Mouse (Mus musculus) embryo, embryonic 9.5 days (tissue): ENCODE results near the gene Tmem141.
A peak's percentile ranks its signal among the peaks of the same experiment; 100 is the strongest.

Experiments
- DNase-seq: peaks from one replicate; pipeline ENCODE4 v3.0.0-alpha.2; 2017; ENCODE audit errors: extremely low spot score

Tmem141 gene

DNA sequence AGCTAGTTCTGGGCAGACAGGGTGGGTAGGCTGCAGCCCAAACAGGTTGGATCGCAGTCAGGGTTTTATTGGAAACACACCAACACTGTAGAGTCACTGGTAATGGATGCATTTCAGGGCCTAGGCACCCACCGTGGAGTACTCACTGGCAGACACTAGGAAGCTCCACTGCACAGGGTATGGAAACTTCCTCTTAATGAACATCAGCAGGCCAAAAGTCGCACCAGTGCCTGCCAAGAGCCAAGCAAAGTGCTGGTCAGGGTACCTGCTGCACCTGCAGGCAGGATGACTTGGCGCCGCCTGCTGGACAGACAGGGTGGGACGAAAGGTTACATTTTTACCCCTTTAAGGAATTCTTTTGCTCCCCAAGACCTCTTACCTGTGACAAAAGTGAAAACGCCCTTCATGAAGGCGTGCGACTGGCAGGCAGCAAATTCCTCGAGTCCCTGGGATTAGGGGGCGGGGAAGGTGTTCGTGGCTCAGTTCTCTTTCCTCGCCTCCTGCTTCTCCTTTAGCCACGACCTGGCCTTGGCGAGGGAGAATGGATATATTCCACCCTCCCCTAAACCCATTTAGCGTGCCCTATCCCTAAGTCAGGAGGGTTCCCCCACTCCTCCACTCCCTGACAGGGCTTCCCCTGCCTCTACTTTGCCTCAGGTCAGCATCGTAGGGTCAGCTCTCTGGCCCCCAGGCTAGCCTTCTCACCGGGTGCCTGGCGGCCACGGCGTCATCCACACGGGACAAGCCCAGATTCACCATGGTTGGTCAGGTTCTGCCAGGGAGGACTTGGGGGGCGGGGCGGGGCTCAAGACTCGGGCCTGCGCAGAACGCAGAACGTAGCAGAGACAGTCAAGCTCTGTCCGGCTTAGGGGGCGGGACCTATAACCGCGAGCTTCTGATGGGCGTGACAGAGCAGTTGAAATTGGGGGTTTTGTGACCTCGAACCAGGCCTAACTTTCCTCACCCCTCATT is at the start of gene Tmem141:
Gene Tmem141 (minus strand): TSS at position 777 of the 972 bp plus-strand sequence.
- peak; percentile 78 for DNase-seq

DNA sequence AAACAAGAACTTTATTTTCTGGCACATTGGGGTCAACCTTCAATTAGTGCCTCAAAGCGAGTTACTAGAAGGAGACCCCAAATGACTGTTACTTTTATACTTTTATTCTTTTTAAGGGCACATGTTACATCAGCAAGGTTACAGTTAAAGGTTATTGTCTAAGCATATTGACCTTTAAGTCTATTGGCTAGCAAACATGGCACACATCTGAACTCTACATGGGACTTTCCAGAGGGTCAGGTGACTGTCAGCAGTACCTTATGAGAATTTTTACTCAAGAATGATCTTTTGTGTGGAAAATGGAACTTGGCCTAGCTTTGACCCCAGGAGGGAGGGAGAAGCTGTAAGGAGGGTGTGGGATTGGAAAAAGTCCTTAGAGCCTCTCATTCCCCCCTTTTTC is 44.7 kb upstream of the Tmem141 start:
- no peak for DNase-seq

DNA sequence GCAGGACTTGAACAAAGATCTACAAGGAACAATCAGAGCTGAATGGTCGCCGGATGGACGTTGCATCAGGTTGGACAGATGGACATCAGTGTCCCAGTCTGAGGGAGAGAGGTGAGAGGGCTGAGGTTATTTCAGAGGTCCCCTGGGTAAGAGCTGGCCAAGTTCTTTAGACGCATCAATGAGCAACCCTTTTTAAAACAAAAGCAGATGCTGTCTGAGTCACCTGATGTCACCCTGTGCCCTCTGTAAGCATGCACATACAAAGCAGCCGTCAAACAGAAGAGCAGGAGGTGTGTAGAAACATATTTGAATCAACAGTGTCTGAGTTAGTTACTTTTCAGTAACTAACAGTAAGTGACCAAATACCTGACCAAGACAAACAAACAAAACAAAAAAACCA is 42.3 kb upstream of the Tmem141 start:
- no peak for DNase-seq

DNA sequence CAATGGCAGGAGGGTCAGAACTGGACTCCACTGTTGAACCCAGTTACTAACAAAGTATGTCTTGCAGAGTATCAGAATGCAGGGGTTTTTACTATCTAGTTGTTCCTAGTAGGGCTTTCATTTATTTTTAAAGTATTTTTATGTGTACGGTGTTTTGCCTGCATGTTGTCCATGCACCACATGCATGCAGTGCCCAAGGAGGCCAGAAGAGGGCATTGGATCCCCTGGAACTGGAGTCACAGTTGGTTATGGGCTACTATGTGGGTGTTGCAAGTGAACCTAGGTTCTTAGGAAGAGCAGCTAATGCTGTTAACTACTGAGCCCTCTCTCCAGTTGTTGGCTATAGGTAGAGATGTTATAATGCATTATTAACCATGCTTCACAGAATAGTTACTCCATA is 41.7 kb upstream of the Tmem141 start:
- DNase-seq: peak; percentile 52

DNA sequence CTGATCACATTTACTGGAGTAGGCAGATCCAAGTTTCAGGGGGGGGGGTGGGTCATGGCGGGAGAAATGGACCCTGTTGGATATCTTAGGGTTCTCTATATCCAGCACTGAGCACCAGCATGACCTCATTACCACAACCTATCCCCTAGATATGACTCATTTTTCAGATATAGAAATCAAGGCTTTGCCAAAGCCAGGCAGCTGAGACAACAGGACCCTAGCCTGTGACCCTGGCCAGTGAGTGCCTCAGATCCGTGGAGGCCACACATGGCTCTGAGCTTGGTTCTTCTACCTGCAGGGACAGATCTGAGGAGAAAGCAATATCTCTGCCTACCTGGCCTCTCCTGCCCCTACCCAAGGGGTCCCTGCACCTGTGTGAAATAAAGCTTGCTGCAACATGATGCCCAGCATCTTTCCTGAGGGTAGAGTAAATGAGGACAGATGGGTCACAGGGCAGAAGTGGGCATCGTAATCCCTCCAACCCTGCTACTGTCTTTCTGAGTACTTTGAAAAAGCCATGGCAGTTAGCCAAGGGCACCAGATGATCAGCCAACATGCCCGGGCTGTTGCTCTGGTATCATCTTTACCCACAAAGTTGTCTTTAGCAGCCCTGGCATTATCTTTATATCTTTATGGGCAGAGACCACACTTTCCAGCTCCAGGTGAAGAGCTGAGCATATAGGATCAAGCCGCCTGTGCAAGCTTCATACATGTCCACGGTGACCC is 39.6 kb upstream of the Tmem141 start:
- DNase-seq: no peak

DNA sequence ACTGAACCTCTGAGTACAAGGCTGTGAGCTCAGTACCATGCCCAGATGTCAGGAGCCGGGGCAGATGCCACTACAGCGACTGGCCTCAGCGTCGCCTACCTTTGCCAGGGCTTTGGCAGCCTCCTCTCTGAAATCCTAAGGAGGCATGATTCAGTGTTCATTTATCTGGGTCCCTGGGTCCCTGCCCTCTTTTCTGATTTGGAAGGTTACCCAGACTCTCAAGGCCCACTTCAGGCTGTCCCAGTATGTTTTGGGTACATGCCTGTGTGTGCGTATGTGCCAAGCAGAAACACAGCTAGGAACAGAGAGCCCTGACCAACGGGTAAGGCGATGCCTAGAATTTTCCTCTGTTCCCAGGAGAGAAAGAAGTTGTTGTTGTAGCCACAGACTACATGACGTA is 38.5 kb upstream of the Tmem141 start:
- DNase-seq: no peak

DNA sequence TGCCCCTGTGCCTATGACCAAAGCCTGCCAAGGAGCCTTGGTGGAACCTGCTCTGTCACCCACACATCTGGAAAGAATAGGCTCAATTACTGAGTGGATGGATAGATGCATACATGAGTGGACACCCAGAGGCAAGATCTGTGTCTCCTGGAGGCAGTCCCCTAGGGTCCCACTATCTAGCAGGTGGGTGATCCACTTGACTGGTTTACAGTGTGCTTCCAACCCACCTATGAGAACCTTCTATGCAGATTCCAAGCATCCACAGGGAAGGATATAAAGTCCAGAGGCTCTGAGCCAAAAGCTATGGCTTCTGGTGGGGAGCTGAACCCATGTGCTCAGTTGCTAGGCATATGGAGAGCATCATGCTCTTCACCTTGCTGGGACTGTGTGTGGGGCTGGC is 35.8 kb upstream of the Tmem141 start, which contains the start of gene Lcn5:
Gene Lcn5 (plus strand): TSS at position 301 of the 400 bp plus-strand sequence.
- DNase-seq: no peak

DNA sequence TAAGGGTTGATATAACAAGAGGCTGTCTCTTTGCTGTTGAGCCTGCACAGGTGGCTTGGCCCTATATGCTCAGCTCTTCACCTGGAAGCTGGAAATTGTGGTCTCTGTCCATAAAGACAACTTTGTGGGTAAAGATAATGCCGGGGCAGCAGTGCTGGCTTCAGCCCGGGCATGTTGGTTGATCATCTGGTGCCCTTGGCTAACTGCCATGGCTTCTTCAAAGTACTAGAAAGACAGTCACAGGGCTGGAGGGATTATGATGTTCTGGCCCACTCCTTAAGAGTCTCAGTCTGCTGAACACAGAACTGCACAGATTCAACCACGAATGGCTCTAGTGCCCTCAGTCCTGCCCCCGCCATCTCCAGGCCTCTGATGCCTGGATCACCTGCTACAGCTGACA is 35.4 kb upstream of the Tmem141 start:
- DNase-seq: no peak

DNA sequence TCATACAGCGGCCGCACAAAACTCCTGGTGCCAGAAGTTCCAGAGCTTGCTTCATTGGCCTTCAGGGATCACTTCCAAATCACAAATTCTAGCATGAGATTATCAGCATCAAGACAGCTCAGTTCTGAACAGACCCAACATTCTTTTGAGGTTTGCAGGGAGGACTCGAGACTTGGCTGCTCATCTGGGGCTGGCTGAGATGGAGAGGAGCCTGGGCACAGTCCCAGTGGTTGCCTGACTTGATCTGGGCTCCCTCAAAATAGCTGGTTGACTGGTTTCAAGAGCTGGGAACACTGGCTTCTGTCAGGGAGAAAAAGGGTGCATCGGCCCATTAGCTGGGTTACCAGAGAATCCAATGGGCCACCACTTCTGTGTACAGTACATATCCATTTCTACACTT is 34.9 kb upstream of the Tmem141 start:
- DNase-seq: no peak

DNA sequence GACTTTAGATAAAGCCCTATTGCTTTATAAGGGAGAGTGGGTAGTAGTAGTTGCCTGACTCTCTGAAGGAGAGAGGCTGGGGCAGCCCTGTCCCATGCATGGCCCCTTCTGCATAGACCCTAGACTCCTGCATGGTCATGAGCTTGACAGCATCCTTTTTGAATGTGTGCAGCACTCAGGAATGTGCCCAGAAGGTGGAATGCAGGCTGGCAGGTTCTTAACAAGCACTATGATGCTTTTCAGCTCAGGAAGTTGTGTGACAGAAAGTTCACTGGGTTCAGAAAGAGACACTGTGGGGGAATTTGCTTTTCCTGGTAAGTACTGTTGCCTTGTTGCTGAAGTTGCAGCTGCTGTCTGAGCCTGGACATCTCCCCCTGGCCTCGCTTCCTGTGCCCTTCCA is 32.7 kb upstream of the Tmem141 start:
- no peak for DNase-seq

DNA sequence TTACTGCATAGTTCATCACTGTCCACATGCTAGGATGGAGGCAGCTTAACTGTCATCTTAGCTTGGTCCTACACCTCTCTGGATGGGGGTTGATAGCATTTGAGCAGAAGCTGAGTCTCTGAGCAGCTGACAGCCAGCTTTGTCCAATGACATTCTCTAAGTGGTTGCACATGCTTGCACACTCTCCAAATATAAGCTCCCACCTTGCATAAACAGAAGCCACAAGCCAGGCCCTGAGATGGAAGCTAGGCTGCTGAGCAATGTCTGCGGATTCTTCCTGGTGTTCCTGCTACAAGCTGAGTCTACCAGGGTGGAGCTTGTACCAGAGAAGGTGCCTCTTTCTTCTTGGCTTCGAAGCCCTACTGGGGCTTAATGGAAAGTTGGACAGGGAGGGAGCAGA is 31.1 kb upstream of the Tmem141 start, which contains the start of gene Lcn8:
Gene Lcn8 (plus strand): TSS at position 219 of the 400 bp plus-strand sequence.
- no peak for DNase-seq

DNA sequence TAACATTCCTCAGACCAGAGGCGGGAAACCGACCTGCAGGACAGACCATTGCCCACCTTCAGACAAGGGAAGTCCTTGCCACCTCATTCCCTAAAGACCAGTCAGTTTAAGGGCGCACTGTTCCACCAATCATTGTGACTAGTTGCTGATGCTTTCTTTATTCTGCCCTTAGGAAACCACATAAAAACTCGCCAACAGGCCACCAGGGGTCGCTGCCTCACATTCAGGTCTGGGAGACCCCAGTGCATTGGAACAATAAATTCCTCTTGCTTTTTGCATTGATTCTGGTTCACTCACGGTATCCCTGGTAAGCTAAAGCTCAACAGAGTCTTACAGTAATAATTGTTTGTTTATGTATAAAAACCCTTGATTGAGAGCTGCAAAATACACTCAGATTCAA is 18.1 kb upstream of the Tmem141 start:
- peak; percentile 39 for DNase-seq

DNA sequence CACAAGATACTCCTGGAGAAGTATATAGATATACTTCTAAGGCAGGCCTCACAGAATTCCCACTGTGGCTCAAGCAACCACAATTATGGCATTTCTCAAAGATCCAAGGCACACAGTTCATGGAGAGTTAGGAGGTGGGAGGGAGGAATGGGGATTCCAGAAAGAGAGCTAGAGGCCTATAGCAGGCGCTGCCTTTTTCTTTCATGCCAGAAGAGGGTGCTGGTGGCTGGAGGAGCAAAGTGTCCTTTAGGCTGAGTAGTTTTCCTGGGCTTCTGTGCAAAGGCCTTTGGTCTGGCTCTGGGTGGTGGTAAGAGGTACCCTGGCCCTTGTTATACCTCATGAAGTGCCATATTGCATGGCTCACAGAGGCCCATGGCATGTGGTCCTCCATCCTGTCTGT is 12.2 kb upstream of the Tmem141 start:
- no peak for DNase-seq

DNA sequence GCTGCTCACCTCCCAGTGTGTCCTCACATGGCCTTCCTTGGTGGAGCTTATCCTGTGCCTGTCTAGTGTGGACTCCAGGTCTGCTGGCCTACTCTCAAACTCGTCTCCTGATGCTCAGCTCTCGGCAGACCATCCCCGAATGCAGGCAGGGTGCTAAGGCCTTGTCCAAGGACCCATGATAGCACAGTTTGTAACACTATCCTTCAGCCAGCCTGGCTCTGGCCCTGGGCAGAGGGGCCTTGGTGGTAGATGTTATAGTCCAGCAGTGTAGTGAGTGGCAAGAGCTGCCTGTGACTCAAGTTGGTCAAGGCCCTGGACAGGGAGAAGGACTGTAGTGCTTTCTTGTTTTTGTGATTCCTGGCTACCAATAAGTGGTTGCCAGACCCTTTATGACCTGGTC is 11.8 kb upstream of the Tmem141 start:
- no peak for DNase-seq

DNA sequence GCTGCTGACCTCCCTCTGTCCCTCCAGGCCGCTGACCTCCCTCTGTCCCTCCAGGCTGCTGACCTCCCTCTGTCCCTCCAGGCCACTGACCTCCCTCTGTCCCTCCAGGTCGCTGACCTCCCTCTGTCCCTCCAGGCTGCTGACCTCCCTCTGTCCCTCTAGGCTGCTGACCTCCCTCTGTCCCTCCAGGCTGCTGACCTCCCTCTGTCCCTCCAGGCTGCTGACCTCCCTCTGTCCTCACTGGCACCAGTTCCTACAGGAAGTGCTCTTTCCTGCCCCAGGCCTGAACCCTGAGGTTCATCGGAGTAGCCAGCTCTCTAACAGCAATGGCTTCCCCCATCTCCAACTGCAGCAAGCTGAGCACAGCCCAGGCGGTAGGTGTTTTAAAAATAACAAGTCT is 6.9 kb upstream of the Tmem141 start:
- no peak for DNase-seq

DNA sequence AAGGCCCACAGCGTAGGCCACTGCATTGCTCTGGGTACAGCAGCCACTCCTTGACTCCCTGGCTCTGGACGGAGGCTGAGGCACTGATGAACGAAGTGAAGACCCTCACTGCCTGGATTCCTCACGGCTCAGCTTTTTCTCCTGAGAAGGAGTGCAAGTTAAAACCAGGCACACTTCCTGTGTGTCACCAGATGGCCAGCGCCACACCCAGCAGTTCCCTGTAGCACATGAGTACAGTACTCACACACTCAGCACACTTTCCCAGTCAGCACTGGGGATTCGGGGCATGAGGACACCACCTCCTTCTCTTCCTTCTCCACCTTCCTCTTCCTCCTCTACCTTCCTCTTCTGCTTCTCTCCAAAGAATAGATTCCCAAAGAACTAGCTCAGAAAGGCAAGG is 6.0 kb upstream of the Tmem141 start, which contains the start of gene Fcna:
Gene Fcna (minus strand): TSS at position 220 of the 400 bp plus-strand sequence.
- no peak for DNase-seq

DNA sequence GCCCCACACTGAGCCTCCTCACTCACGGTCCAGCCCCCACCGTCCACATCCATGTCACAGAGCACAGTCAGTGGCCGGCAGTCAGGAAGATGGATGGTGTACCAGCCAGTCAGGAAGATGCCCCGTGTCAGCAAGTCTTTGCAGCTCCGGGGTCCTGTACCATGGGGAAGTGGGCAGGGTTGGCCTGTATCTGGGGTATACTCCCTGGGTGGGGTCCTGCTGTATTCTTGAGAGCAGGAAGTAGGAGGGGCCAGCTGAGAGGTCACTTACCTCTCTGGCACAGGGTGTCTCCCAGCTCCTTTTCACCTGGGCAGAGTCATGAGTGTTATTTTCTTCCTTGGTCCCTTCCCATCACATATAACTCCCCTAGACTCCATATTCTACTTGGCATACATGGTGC is 4.2 kb upstream of the Tmem141 start:
- DNase-seq: no peak

DNA sequence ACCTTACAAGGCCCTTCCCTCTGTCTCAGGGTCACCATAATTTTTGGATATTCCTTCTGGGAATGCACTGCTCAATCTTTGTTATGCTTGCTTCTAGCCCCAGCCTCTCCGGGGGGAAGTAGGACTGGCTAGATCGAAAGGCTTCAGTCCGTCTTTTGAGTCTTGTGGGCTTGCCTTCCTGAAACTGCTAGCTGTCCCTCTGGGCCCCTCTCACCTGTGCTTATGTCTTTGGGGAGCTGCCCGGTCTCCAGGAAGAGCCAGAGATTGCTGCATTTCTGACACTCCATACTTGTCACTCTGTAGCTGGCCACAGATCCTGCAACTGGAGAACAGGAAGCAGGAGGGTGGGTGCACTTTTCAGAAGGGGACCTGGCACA is 965 bp downstream of the Tmem141 start:
- DNase-seq: no peak

DNA sequence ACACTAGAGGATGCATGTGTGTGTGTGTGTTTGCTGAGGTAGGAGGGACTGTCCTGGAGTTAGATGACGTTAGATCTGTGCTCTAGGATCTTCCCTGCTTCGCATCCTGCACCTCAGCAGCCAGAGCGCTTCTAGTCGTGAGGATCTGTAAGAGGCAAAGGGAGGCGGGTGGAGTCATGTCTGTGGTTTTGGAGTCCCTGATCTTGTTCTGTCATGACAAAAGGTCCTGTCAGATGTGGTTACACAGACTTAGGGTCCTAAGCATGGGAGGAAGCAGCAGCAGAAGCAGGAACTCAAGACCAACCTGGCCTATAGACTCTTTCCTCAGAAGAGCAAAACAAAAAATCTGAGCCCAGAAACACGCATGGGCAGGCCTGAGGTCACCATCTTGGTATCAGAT is 1.4 kb downstream of the Tmem141 start:
- no peak for DNase-seq

DNA sequence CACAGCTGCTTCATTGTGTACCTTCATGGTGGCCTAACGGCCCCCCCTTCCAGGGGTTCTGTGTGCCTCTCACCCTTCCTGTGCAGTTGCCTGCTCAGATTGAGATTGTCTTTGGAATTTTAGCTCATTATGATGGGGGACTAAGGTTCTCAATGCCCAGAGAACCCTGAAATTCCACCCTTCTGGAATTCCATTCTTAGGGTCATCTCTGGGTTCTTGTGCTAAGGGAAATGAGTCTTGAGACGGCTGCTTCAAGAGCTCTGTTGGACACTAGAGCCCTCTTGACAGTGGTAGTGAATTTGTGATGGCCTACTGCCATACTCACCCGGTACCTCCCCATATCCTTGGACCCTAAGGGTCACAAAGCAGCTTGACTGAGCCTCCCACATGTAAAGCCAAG is 4.2 kb downstream of the Tmem141 start, which contains the start of gene Ccdc183:
Gene Ccdc183 (minus strand): TSS at position 101 of the 400 bp plus-strand sequence.
- DNase-seq: no peak

DNA sequence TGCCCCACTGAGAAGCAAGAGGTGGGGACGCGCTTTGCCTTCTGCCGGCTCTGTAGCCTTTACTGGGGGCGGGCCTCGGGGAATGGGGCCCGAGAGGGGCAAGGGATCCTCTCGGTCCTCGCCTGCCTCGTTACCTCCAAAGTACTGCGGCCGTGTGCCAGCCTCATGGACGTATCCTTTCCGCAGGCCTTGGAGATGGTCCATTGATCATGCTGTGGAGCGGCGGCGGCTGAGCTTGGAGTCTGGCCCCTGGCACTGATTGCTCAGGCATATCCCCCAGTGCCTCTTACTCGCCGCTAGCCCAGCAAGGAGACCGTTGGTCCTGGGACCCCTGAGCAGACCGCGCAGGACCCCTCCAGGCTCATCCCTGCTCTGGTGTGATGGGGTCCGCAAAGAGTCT is 5.4 kb downstream of the Tmem141 start:
- no peak for DNase-seq

DNA sequence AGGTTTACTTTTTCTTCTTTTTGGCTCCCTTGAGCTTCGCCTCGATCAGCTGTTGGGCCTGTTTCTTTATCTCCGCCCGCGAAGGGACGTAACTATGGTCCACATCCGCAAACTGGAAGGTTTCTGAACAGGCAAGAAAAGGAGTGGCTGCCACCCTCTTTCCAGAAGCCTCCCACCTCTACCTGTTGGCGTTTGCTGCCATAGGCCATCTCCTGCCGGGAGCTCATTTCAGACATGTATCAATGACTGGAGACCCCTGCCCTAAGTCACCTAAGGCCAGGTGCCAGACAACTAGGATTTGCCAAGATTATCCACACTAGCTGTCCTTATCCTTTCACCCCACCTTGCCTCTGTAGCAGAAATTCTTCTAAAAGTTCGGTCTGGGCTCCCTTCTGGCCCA is 13.1 kb downstream of the Tmem141 start:
- no peak for DNase-seq
